Mouse (Mus musculus) heart, adult 2 months (tissue): ENCODE measurements around the gene Rnf225. TPM values are rescaled to one million over a fixed set of nuclear protein-coding genes. Genes with fewer than 3 reads are reported as not detected.

Experiments used
- DNase-seq, 2 experiments: peaks; one replicate each; pipeline ENCODE4 v3.0.0; 2021
- H3K27ac ChIP-seq: fragments of 200-600 bp; 2 replicates; pipeline ENCODE4 v1.8.1; 2022
- H3K27me3 ChIP-seq: fragments of 200-500 bp; 2 replicates; pipeline ENCODE4 v1.6.1; 2012; ENCODE audit warnings: mild to moderate bottlenecking, low read length, inconsistent platforms, mixed read lengths; ENCODE audit not compliant: control insufficient read depth, insufficient read depth
- H3K36me3 ChIP-seq: fragments of 200-500 bp; 2 replicates; pipeline ENCODE4 v1.6.1; 2012; ENCODE audit warnings: low read length, inconsistent platforms; ENCODE audit not compliant: control insufficient read depth, insufficient read depth
- H3K4me1 ChIP-seq: fragments of 200-500 bp; 2 replicates; pipeline ENCODE4 v1.6.1; 2011; ENCODE audit warnings: low read length; ENCODE audit not compliant: control insufficient read depth, insufficient read depth
- H3K4me3 ChIP-seq: fragments of 200-600 bp; 2 replicates; pipeline ENCODE4 v1.8.1; 2022
- H3K79me2 ChIP-seq: fragments of 200-500 bp; replicated peaks from 2 replicates; pipeline ENCODE4 v1.6.1; 2012; ENCODE audit warnings: mild to moderate bottlenecking, inconsistent platforms, low read length, moderate library complexity, mixed read lengths; ENCODE audit not compliant: control insufficient read depth, insufficient read depth
- H3K9ac ChIP-seq: fragments of 200-500 bp; 2 replicates; pipeline ENCODE4 v1.6.1; 2012; ENCODE audit warnings: low read depth, mild to moderate bottlenecking, control low read depth, inconsistent platforms, low read length, mixed read lengths
- CTCF ChIP-seq: fragments of 200-600 bp; IDR thresholded peaks from 2 replicates; pipeline ENCODE4 v1.8.1; 2022; ENCODE audit warnings: antibody characterized with exemption, mild to moderate bottlenecking, moderate library complexity
- EP300 ChIP-seq: fragments of 200-500 bp; IDR thresholded peaks from 2 replicates; pipeline ENCODE4 v1.6.1; 2011; ENCODE audit warnings: low read depth, low read length, control low read depth; ENCODE audit not compliant: insufficient read depth
- POLR2A ChIP-seq: fragments of 200-500 bp; IDR thresholded peaks from 2 replicates; pipeline ENCODE4 v1.6.1; 2011; ENCODE audit warnings: mild to moderate bottlenecking, low read depth, low read length, control low read depth; ENCODE audit not compliant: insufficient read depth
- WGBS: fragments of 180-500 bp; shearing (Covaris S2); methylation state at CpG from one replicate; pipeline ENCODE4 v1.1.7; 2018; 5-methylcytosine and 5-hydroxymethylcytosine counted together
- intact Hi-C: fragments of 180-260 bp; cut with DNase I; formaldehyde crosslinking; loops from one replicate; pipeline ENCODE4 v1.15.1; 2025
- polyA plus RNA-seq: library from polyadenylated mRNA; depleted of rRNA; stranded (reverse); fragments of >200 nt; gene quantifications from 2 replicates; pipeline ENCODE4 v1.2.3, GENCODE M21; 2012; rRNA removed
- total RNA-seq, 2 experiments: library from RNA; stranded (reverse); gene quantifications; 2 replicates each; pipeline ENCODE4 v1.2.3; 2021

The Rnf225 gene
- total and polyA plus RNA-seq, 3 experiments = 0.14 to 0.23 (median 0.18) TPM

- Histone ChIP-seq H3K4me3 (no peak overlapping the region), H3K27me3 (no peaks in the 10 kb centered on the region), H3K27ac (no peak overlapping the region), H3K4me1 (peaks cover 3% of the 10 kb centered on the region), H3K36me3 (no peaks in the 10 kb centered on the region), H3K79me2 (no peaks in the 10 kb centered on the region), H3K9ac (no peak overlapping the region)
- TF ChIP-seq POLR2A = no peak
- TF ChIP-seq EP300 = no peak
- no peak for TF ChIP-seq CTCF
- intact Hi-C loops = no loop called here
- WGBS = 84% methylated on average over 7 of the region's 7 CpGs
- no peak for DNase-seq
These were observed 53.1 kb downstream of the Rnf225 start for GRCm38 (mm10) chr7:12980291-12980690.

Other genes starting within 250 kb of the Rnf225 start
- not detected for gene Vmn2r55, start 242.4 kb upstream of the Rnf225 start, total RNA-seq
- gene Vmn2r55, start 242.4 kb upstream of the Rnf225 start, polyA plus RNA-seq = not detected in 2 replicates
- gene Vmn2r56, start 192.4 kb upstream of the Rnf225 start, total RNA-seq = not detected
- gene Vmn2r56, start 192.4 kb upstream of the Rnf225 start, polyA plus RNA-seq = not detected in 2 replicates
- gene Zscan18, start 123.8 kb upstream of the Rnf225 start, total RNA-seq = 1 to 10 TPM in 1 of 2 experiments, under 1 TPM in 1; 0.73 to 1.1 TPM
- gene Zscan18, start 123.8 kb upstream of the Rnf225 start, polyA plus RNA-seq = 1.1 TPM in 2 replicates
- 1 to 10 TPM; 4.9 to 5.2 TPM for gene Zfp329, start 108.6 kb upstream of the Rnf225 start, total RNA-seq
- gene Zfp329, start 108.6 kb upstream of the Rnf225 start, polyA plus RNA-seq = 1.1 and 2.9 TPM in 2 replicates
- 10 to 100 TPM; 15.9 to 18.0 TPM for gene Zfp110, start 92.7 kb upstream of the Rnf225 start, total RNA-seq
- gene Zfp110, start 92.7 kb upstream of the Rnf225 start, polyA plus RNA-seq = 4.9 and 9.6 TPM in 2 replicates
- gene Zfp128, start 46.2 kb upstream of the Rnf225 start, total RNA-seq = 1 to 10 TPM; 3.0 to 3.5 TPM
- 1.3 and 3.0 TPM in 2 replicates for gene Zfp128, start 46.2 kb upstream of the Rnf225 start, polyA plus RNA-seq
- 1 to 10 TPM; 5.7 TPM for gene Zscan22, start 29.6 kb upstream of the Rnf225 start, total RNA-seq
- gene Zscan22, start 29.6 kb upstream of the Rnf225 start, polyA plus RNA-seq = 6.0 and 9.2 TPM in 2 replicates
- 100 to 1,000 TPM; 525 to 621 TPM for gene Rps5, start 5.1 kb upstream of the Rnf225 start, total RNA-seq
- gene Rps5, start 5.1 kb upstream of the Rnf225 start, polyA plus RNA-seq = 842 and 914 TPM in 2 replicates
- 1 to 10 TPM; 2.6 to 3.6 TPM for gene Zfp324, start 38.4 kb downstream of the Rnf225 start, total RNA-seq
- gene Zfp324, start 38.4 kb downstream of the Rnf225 start, polyA plus RNA-seq = 2.3 and 2.9 TPM in 2 replicates
- gene Zfp446, start 50.4 kb downstream of the Rnf225 start, total RNA-seq = 1 to 10 TPM; 2.2 to 2.9 TPM
- 4.2 and 6.4 TPM in 2 replicates for gene Zfp446, start 50.4 kb downstream of the Rnf225 start, polyA plus RNA-seq
- not detected for gene Slc27a5, start 70.8 kb downstream of the Rnf225 start, total RNA-seq
- gene Slc27a5, start 70.8 kb downstream of the Rnf225 start, polyA plus RNA-seq = 0.59 and 0.82 TPM in 2 replicates
- gene Trim28, start 71.7 kb downstream of the Rnf225 start, total RNA-seq = 10 to 100 TPM; 83.8 to 86.0 TPM
- gene Trim28, start 71.7 kb downstream of the Rnf225 start, polyA plus RNA-seq = 139 and 195 TPM in 2 replicates
- 1 to 10 TPM; 6.8 to 9.3 TPM for gene Zbtb45, start 82.6 kb downstream of the Rnf225 start, total RNA-seq
- gene Zbtb45, start 82.6 kb downstream of the Rnf225 start, polyA plus RNA-seq = 8.6 and 14.1 TPM in 2 replicates
- gene Chmp2a, start 107.4 kb downstream of the Rnf225 start, total RNA-seq = 100 to 1,000 TPM; 137 to 139 TPM
- gene Chmp2a, start 107.4 kb downstream of the Rnf225 start, polyA plus RNA-seq = 66.1 and 99.2 TPM in 2 replicates
- 100 to 1,000 TPM; 169 to 201 TPM for gene Ube2m, start 110.9 kb downstream of the Rnf225 start, total RNA-seq
- 242 and 328 TPM in 2 replicates for gene Ube2m, start 110.9 kb downstream of the Rnf225 start, polyA plus RNA-seq
- gene Mzf1, start 127.3 kb downstream of the Rnf225 start, total RNA-seq = under 1 TPM; 0.45 to 0.50 TPM
- gene Mzf1, start 127.3 kb downstream of the Rnf225 start, polyA plus RNA-seq = 0.47 and 0.59 TPM in 2 replicates
- gene Vmn1r85, start 167.8 kb downstream of the Rnf225 start, total RNA-seq = not detected
- gene Vmn1r85, start 167.8 kb downstream of the Rnf225 start, polyA plus RNA-seq = not detected in 2 replicates
- gene Vmn1r86, start 192.5 kb downstream of the Rnf225 start, total RNA-seq = not detected
- gene Vmn1r86, start 192.5 kb downstream of the Rnf225 start, polyA plus RNA-seq = not detected in 2 replicates
- not detected for gene Vmn1r87, start 212.7 kb downstream of the Rnf225 start, total RNA-seq
- gene Vmn1r87, start 212.7 kb downstream of the Rnf225 start, polyA plus RNA-seq = not detected in 2 replicates
- gene Vmn1r88, start 232.2 kb downstream of the Rnf225 start, total RNA-seq = under 1 TPM; 0.03 to 0.05 TPM
- not detected in 2 replicates for gene Vmn1r88, start 232.2 kb downstream of the Rnf225 start, polyA plus RNA-seq